ENCODE assay signal across 17 mouse cellular contexts in the genomic region with DNA sequence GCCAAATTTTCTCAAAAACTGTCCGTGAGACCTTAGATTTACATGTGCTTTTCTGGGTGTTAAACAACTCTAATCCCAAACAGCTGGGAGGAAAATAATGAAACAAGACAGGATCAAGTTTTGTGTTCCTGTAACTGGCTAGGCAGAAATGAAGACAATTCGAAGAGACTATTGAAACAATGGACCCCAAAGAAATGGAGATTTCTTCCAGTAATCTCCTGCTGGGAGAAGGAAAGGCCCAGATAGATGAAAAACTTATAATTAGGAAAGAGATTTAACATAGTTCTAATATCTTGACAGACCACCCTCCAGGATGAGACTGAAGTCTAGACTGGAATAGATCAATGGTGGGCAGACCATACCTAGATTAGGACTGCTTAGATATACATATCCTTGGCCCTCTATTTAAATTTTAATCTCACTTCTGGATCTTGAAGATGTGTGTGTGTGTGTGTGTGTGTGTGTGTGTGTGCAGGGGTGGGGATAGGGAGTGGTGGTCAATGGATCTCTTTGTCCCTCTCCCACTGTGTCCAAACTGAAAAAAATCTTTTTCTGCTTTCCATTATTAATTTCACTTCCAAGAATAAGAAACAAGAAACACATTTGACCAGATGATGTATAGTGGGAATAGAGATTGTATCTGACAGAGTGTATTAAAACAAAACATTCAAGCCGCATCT. TPM values are rescaled to one million over a fixed set of nuclear protein-coding genes. Genes with fewer than 3 reads are reported as not detected.
A peak's percentile ranks its signal among the peaks of the same experiment; 100 is the strongest.
DNase-seq lines count a peak whose midpoint lies in the region; ATAC-seq and TF ChIP-seq lines count a peak whose summit lies in the region.
"Had no signal": no experiment of that assay in that cellular context is flagged by ENCODE, and none has a peak within 500 bp of the region (broad histone marks: within the 10 kb centered on the region; RNA-seq: fewer than 3 reads in every experiment).

No protein-coding gene starts in this region.

- TF ChIP-seq CTCF in layer of hippocampus, adult 2 months (conservative IDR thresholded peaks at IDR 0.05) = no peak
- no peak for TF ChIP-seq CTCF in olfactory bulb, adult 2 months (IDR thresholded peaks at IDR 0.05; ENCODE audit: insufficient read depth, low read depth, low read length)

- H3K4me3 ChIP-seq in layer of hippocampus, adult 2 months = no peak overlapping the region
- no peak overlapping the region for H3K4me3 ChIP-seq in forebrain, embryonic 14.5 days (ENCODE audit: low read depth, low read length)
- no peak overlapping the region for H3K4me3 ChIP-seq in midbrain, embryonic 10.5 days
- H3K4me3 ChIP-seq in olfactory bulb, adult 2 months (ENCODE audit: insufficient read depth, low read depth, low read length) = no peak overlapping the region
- H3K4me3 ChIP-seq: embryonic facial prominence, embryonic 12.5 days; megakaryocyte, embryonic 14.5 days had no signal

- no peak for TF ChIP-seq POLR2A in olfactory bulb, adult 2 months (IDR thresholded peaks at IDR 0.05; ENCODE audit: insufficient read depth, low read depth, low read length)

- 7% methylated on average over 3 of the region's 3 CpGs for WGBS in forebrain, embryonic 14.5 days
- 54% methylated on average over 3 of the region's 3 CpGs for WGBS in midbrain, embryonic 10.5 days
- 41% methylated on average over 3 of the region's 3 CpGs for WGBS in olfactory bulb, adult 2 months

- no peaks in the 10 kb centered on the region for H3K9me3 ChIP-seq in forebrain, embryonic 14.5 days (replicated peaks; ENCODE audit: control insufficient read depth, low read length)
- H3K9me3 ChIP-seq in midbrain, embryonic 10.5 days (replicated peaks) = no peaks in the 10 kb centered on the region
- H3K9me3 ChIP-seq: embryonic facial prominence, embryonic 12.5 days; megakaryocyte, embryonic 14.5 days had no signal

- no peak for DNase-seq in layer of hippocampus, adult 2 months (ENCODE audit: low spot score in 2 of 2)
- no peak for DNase-seq in layer of hippocampus, adult 9-10 months (ENCODE audit: low spot score)
- DNase-seq in forebrain, embryonic 14.5 days (ENCODE audit: low spot score) = peak; percentile 45
- DNase-seq in midbrain, embryonic 10.5 days (ENCODE audit: low spot score) = no peak
- no peak for DNase-seq in embryo, embryonic 10.5 days (ENCODE audit: low spot score)
- no peak for DNase-seq in lung, postnatal 14 days
- DNase-seq in testis, postnatal 14 days (ENCODE audit: low spot score) = no peak
- DNase-seq: adrenal gland, adult 2 months had no signal

- no peak overlapping the region for H3K4me2 ChIP-seq in forebrain, embryonic 14.5 days (ENCODE audit: low read length)
- H3K4me2 ChIP-seq: embryonic facial prominence, embryonic 12.5 days had no signal

- H3K27ac ChIP-seq in layer of hippocampus, adult 2 months = peak overlapping the region; percentile 82
- peak overlapping the region; percentile 79 for H3K27ac ChIP-seq in forebrain, embryonic 14.5 days (ENCODE audit: low read depth, low read length)
- H3K27ac ChIP-seq in midbrain, embryonic 10.5 days (replicated peaks) = peak overlapping the region; percentile 80; the same call in 1 of the 2 replicates
- H3K27ac ChIP-seq in olfactory bulb, adult 2 months (ENCODE audit: insufficient read depth, low read depth, low read length) = peak overlapping the region; percentile 62; the same call in 1 of the 2 replicates
- H3K27ac ChIP-seq: embryonic facial prominence, embryonic 12.5 days; kidney, postnatal 0 days had no signal

- no peak overlapping the region for H3K9ac ChIP-seq in forebrain, embryonic 14.5 days (ENCODE audit: low read length)
- H3K9ac ChIP-seq: embryonic facial prominence, embryonic 12.5 days had no signal

- no peaks in the 10 kb centered on the region for H3K27me3 ChIP-seq in forebrain, embryonic 14.5 days (replicated peaks; ENCODE audit: control insufficient read depth, insufficient read depth, low read length)
- H3K27me3 ChIP-seq in midbrain, embryonic 10.5 days (ENCODE audit: low read depth, poor library complexity, severe bottlenecking) = no peaks in the 10 kb centered on the region
- H3K27me3 ChIP-seq: embryonic facial prominence, embryonic 12.5 days had no signal

- H3K4me1 ChIP-seq in forebrain, embryonic 14.5 days (ENCODE audit: control insufficient read depth, insufficient read depth, low read length) = peaks cover 13% of the 10 kb centered on the region
- peaks cover 17% of the 10 kb centered on the region for H3K4me1 ChIP-seq in midbrain, embryonic 10.5 days
- no peaks in the 10 kb centered on the region for H3K4me1 ChIP-seq in olfactory bulb, adult 2 months (ENCODE audit: control insufficient read depth, insufficient read depth, low read length)
- H3K4me1 ChIP-seq: embryonic facial prominence, embryonic 12.5 days had no signal

- peak; percentile 74 for ATAC-seq in forebrain, embryonic 14.5 days
- ATAC-seq: CD4-positive, CD25-positive, alpha-beta regulatory T cell, adult 4 months had no signal

- H3K36me3 ChIP-seq in forebrain, embryonic 14.5 days (ENCODE audit: control insufficient read depth, insufficient read depth, low read length) = no peaks in the 10 kb centered on the region
- H3K36me3 ChIP-seq in midbrain, embryonic 10.5 days = no peaks in the 10 kb centered on the region
- H3K36me3 ChIP-seq: embryonic facial prominence, embryonic 12.5 days had no signal

RNA-seq across cellular contexts. Expression of a gene that starts 14.0 kb away (rescaled TPM):
- 1,000 to 10,000 TPM; 2,176 to 2,304 TPM for total RNA-seq in layer of hippocampus, adult 2 months (2021)
- 547 and 623 TPM in 2 replicates for polyA plus RNA-seq in forebrain, embryonic 14.5 days (2014; fragmentation: Nextera tagmentation; extraction: Ambion mirVana)
- 291 and 331 TPM in 2 replicates for polyA plus RNA-seq in midbrain, embryonic 10.5 days (2016; fragmentation: Nextera tagmentation; extraction: Ambion mirVana)
- 616 and 1,102 TPM in 2 replicates for polyA plus RNA-seq in olfactory bulb, adult 2 months (2012; ENCODE audit: insufficient read depth, insufficient read length, low replicate concordance, missing spikeins)

RNA-seq across cellular contexts. Expression of a gene that starts 24.6 kb away (rescaled TPM):
- not detected for total RNA-seq in layer of hippocampus, adult 2 months (2021)
- polyA plus RNA-seq in forebrain, embryonic 14.5 days (2014; fragmentation: Nextera tagmentation; extraction: Ambion mirVana) = not detected in 2 replicates
- not detected in 2 replicates for polyA plus RNA-seq in midbrain, embryonic 10.5 days (2016; fragmentation: Nextera tagmentation; extraction: Ambion mirVana)
- not detected in 2 replicates for polyA plus RNA-seq in olfactory bulb, adult 2 months (2012; ENCODE audit: insufficient read depth, insufficient read length, low replicate concordance, missing spikeins)
- total RNA-seq: hematopoietic stem cell, adult 5-6 weeks; layer of hippocampus, postnatal 14 days had no signal
- polyA plus RNA-seq: adrenal gland, adult 2 months; CD4-positive, CD25-positive, alpha-beta regulatory T cell, adult 4 months; embryonic facial prominence, embryonic 12.5 days; kidney, postnatal 0 days; limb, embryonic 11.5 days; liver, embryonic 16.5 days had no signal

RNA-seq across cellular contexts. Expression of a gene that starts 54.5 kb away (rescaled TPM):
- not detected for total RNA-seq in layer of hippocampus, adult 2 months (2021)
- not detected in 2 replicates for polyA plus RNA-seq in forebrain, embryonic 14.5 days (2014; fragmentation: Nextera tagmentation; extraction: Ambion mirVana)
- not detected in 2 replicates for polyA plus RNA-seq in midbrain, embryonic 10.5 days (2016; fragmentation: Nextera tagmentation; extraction: Ambion mirVana)
- polyA plus RNA-seq in olfactory bulb, adult 2 months (2012; ENCODE audit: insufficient read depth, insufficient read length, low replicate concordance, missing spikeins) = not detected in 2 replicates
- total RNA-seq: adrenal gland, adult 2 months; hematopoietic stem cell, adult 5-6 weeks; layer of hippocampus, postnatal 14 days had no signal
- polyA plus RNA-seq: adrenal gland, adult 2 months; CD4-positive, CD25-positive, alpha-beta regulatory T cell, adult 4 months; embryonic facial prominence, embryonic 12.5 days; kidney, postnatal 0 days; limb, embryonic 11.5 days; liver, embryonic 16.5 days had no signal
